Mouse (Mus musculus) embryo, embryonic 11.5 days (tissue): Measurements from ENCODE around the gene Pou3f1.
"Not testable (repeated sequence)": the region's sequence is repeated elsewhere in the genome, so short reads cannot be mapped to it uniquely, and the experiment has no call there.

Experiments used
- DNase-seq: peaks from one replicate; pipeline ENCODE4 v3.0.0-alpha.2; 2012; ENCODE audit warnings: low read depth, low spot score

The Pou3f1 gene

DNA sequence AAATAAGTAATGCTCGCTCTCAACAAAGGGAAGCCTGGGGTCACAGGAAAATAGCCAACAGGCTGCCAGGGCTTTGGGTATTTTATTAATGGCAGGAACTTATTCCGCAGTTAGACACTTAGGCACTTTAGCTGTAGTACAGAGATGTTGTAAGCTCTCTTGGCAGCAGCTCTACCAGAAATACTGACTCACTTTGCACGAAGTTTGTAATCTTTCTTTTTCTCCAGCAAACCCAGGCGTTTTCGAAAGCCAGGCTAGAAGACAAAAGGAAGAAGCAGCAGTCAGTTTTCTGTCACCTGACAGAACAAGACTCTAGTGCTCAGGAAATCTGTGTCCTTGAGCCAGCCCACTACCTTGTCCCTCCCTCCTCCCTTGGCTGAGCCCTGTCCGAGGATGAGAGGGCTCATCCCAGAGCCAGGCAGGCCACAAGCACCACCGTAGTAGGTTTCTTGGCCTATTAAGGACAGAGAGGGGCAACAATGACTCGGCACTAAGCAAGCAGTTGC, 29.3 kb downstream of the Pou3f1 start:
- DNase-seq: no peak

DNA sequence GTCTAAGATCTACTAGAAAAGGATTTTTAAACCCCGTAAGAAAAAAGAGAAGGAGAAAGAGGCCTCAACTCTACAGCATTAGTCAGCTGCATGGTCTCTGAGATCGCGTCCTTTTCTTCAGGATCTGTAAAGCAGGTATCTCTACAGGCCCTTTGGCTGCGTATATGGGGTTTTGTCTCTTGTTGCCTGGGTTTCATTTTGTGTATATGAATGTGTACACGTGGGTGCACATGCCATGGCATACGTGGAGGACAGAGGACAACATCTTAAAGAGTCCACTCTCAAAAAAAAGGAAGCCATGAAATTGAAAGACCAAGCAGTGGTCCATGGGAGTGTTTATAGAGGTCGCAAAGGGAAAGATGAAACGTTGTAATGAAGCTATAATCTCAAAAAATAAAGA, 34.8 kb downstream of the Pou3f1 start:
- no peak for DNase-seq

DNA sequence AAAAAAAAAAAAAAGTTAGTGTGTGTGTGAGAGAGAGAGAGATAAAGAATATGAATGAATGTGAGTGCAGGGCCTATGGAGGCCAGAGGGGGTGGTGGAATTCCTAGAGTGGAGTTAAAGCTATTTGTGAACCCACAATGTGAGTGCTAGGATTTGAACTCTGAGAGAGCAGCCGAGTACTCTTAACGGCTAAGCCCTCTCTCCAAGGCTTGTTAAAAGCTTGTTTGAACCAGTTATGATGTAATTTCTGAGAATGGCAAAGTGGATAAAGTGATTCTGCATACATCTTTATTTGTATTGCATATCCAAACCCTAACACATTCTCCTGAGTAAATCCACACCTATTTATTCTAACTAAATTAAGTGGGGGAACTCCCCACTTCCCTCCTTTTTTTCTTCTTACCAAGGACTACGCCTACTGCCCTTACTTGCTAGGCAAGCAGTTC, 35.8 kb downstream of the Pou3f1 start:
- no peak for DNase-seq

DNA sequence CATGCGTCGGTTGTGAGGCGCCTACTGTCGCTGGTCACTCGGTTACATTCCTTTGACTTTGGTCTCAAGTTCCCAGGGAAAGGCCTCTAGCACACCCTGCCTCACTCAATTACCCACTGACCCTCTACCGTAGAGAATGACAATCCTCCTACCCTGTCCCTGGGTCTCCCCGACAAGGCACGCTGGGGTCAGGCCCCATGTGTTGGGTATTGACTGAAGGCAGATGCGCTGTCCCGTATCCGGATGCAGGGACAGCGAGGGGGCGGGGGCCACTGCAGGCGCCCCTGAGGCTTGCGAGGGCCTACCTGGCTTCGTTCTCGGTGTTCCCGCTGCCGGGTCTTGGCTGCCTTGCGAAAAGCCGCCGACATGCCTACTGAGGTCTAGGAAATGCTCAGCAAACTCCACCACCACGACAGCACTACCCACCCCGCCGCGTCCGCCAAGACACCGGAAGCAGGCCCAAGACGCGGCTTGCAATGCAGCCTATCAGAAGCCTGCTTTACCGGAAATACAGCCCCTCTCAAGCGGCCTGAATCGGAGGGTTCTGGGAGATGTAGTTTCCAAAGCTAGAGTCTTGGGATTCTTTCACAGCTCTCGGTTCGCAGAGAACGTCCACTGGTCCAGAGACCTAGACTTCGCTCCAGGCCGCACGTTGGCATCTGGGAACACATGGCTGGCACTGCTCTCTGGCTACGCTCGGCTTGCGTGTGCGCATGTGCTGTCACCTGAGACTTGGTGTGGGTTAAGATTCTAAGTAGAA, 36.7 kb downstream of the Pou3f1 start, which contains the start of gene Utp11:
Utp11 (minus strand) TSS at position 466 of the 760 bp plus-strand sequence.
- DNase-seq: peak; percentile 81

DNA sequence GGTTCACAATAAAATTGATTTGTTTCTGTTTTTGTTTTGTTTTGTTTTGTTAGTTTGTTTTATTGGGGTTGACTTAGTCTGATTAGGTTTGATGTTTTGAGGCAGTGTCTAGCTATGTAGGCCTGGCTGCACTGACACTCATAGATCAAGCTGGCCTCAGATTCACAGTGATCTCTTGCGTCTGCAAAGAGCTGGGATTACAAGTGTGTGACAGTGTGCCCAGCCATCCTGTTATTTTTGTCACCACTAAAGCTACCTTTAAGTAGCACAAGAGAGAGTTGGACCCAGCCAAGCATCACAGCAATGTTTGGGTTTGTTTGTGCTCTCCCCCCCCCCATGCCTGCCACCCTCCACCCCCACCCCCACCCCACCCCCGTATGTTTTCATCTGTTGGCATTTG, 38.0 kb downstream of the Pou3f1 start:
- DNase-seq: no peak

DNA sequence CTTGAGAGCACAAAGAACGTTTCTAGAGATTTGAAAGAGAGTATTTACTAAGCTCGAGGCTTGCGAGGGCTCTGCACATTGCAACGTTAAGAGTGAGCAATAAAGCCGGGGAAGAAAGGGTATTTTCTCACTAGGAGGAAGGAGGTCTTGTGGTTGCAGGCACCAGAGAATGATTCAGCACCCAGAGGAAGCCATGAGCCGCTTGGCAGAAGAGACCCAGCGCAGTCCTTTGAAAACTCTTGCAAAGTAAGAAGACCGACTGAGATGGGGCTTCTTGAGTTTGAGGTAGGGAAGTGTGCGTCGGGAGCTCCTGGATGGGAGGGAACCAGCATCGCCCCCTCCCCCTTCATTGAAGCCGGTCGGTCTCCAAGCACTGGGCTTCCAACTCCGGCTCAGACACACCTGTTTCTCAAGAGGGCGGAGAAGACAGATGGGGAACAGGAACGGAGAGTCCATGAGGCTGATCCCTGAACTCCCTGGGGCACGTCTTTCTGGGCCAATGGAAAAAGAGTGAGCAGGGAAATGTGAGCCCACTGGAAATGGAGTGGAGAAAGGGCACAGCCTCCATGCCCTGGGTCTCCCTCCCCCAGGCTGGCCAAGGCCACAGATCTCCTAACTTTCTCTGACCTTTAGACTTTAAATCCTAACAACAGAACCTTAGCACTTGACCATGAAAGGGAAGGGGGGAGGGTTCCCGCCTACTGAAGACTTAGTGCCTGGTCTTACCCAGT, 39.3 kb downstream of the Pou3f1 start:
- no peak for DNase-seq

DNA sequence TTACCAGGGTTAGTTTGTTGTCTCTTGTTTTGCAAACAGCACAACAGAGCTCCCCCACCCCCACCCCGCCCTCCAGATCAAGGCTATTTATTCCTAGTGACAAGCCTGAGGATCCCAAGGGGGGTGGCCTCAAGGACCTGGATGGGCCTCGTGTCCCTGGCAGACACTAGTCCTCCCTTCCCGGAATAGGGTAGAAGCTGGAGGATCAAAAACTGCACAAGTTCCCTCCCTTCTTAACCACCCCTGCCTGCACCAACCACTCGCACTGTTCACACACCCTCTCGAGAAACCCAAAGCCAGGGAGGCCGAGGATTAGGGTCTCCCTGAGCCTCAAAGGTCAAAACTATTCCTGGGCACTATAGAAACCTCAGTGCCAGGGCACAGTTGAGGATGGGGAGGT, 43.2 kb downstream of the Pou3f1 start:
- no peak for DNase-seq

DNA sequence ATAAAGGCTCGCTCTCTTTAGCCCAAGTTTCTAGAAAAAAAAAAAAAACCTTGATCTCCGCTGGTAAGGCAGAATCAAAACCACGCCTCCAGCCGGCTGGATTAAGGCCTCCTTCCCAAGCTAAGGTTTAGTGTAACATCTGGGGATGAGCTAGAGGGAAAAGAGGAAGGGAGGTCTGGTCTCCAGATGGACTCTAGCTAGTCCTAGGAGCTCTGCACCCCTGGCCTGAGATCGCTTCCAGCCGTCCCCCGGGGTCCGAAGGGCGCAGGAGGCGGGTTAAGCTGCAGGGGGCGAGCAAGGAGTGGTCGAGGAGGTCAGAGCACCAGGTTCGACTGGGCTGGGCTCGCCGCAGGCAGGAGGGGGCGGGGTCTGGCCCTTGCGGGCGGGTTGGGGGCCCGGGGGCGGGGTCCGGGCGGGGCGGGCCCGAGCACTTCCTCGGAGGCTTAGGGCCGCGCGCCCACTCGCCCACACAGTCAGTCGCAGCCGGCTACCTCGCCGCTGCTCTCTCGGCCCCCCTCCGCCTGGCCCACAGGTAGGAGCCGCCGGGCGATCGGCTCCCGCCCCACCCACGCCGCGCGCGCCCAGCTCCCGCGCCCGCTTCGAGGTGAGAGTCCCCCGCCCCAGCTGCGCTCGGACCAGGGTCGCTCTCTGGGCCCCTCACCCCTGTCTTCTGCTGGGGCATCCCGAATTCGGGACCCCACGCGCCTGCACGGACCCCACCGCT, 43.8 kb downstream of the Pou3f1 start, which contains the start of gene Fhl3:
Fhl3 (plus strand) TSS at position 454 of the 724 bp plus-strand sequence.
- DNase-seq: no peak

DNA sequence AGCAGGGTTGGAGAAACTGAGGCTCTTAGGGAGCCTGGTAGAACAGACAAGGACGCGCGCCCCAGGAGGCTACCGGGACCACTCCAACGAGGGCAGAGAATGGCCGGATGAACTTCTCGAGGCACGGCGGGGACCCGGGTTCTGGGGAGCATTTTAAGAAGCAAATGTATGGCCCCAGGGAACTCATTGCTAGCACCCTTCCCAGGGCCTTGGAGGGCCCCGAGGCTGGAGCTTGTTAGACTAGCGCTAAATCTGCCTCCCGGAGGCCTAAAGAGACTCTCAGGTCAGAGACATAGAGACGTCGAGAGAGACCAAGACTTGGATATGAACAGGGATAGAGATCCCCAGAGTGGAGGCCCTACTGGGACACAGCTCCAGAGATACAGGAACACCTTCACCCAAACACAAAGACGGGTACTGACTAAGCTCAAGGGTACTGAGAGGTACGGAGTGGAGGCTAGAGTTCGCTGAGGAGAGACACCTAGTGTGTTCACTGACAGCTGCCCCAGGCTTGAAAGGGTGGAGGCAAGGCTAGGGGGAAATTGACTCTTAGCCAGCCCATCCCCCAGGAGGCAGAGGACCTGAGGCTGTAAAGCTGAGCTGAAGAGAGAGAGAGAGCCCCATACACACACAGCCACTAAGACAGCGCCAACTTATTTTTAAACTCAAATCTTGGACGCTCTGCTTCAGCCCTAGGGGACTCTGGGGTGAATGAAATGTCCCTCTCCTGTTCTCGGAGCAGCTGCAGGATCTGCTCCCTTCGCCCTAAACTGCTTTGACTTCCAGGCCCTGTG, 44.6 kb downstream of the Pou3f1 start:
- DNase-seq: no peak

DNA sequence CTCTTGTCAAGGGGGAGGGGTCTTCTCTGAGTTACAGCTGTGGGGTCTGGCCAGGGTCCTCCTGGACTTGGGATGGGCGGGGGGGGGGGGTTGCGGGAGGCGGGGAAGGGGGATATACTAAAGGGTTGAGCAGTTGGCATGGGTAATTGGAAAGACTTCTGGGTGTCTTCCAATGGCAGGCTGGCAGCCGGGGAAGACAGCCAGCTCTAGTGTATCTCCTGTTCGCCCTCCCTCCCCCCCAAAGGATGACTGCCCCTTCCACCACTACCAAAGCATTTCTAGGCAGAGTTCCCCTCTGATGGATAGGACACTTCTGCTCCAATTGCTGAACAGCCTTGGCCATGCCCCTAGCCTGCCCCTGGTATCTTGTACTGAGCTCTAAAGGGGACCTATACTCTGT, 45.3 kb downstream of the Pou3f1 start:
- no peak for DNase-seq

DNA sequence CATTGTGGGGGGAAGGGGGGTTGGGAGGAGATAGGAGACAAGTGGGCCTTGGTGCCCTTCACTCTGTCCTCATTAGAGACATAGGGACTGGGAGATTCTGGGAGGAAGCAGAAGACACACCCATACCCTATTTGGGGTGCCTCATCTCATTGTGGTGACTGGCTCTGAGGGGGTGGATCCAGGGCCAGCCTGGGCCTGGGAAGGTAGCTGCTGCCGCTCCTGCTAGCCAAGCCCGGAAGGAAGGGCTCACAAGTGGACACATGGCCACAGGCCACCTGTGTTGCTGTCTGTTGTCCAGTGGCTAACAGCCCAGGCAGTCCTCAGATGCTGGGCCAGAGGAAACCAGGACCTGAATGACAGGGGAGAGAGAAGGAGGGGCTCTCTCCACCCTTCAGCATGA, 46.8 kb downstream of the Pou3f1 start:
- DNase-seq: no peak

DNA sequence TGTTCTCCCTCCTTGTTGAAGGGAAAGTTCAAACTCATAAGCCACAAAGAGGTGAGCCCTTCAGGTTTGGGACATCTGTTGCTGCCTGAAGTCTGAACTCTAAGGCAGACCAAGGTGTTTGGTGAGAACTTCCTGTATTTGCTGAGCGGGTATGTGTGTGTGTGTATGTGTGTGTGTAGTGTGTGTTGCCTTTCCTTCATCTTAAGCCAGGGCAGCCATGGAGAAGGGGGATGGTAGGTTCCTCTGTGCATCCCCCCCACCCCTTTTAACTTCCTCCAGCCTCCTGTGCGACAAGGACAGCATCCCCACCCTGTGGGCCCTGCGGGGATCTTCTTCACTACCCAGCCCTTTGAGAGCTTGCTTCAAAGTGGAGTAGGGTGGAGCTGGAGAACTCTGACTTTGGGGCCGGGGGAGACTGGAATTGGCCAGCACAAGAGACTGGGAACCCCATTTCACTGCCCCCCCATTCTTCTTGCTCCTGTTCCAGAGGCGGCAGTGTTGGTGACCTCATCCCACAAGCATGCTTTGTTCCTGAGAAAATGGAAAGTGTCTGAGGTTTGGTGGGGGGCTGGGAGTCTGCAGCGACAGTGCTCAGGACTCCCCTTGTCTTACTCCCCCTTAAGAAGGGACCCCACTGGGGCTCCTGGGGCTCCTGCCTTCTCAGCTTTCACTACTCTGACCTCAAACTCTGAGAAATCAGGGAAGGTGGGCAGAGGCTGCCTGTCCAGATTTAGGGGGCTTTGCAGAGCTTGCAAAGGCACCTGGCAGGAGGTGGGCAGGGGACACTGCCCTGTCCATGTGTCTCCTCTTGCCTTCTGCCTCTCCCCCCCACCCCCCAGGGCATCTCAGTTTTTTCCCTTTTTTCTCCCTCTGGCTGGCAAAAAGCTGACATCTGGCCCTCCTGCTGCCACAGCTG, 47.5 kb downstream of the Pou3f1 start:
- DNase-seq: no peak

DNA sequence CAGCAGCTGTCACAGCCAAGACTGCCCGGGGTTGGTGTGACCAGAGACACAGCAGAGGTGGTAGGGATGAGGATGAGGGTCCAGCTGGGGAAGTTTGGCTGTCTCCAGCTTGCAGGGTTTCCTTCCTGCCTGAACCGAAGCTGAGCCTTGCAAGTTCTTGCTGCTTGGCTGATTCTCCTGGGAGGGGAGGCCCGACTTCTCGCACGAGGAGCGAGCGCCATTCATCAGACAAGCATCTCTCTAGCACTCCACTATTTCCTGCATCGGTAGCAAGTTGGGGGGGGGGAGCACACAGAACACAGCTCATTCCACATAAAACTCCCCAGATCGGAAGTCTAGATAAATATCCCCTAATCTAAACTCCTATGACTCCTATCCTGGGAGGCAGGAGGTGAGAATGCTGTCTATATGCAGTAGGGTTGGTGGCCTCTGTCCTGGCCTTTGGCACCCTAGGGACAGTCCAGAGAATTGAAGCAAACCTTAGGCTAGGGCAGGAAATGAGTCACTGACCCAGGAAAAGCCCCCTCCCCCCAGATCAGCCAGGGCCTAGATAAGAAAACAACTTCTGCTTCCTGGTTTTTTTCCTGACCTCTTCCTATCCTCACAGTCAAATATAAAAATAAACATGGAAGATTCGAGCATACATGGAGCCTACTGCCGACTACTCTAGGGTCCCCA, 48.3 kb downstream of the Pou3f1 start:
- DNase-seq: no peak

DNA sequence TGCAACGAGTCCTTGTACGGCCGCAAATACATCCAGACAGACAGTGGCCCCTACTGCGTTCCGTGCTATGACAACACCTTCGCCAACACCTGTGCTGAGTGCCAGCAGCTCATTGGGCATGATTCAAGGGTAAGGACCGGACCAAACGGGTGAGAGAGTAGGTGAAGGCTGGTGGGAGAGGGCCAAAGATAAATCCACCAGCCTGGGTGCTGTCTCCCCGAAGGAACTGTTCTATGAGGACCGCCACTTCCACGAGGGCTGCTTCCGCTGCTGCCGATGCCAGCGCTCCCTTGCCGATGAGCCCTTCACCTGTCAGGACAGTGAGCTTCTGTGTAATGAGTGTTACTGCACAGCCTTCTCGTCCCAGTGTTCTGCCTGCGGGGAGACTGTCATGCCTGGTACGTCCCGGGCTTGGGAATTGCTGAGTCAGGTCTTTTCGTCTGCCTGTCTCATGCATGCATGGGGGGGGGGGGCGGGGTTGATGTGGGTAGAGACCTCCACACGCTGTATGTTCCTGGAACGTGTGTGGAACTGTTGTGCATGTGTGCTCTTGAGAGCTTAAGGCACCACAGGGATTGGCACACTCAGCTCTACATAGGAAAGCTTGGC, 49.2 kb downstream of the Pou3f1 start:
- no peak for DNase-seq

DNA sequence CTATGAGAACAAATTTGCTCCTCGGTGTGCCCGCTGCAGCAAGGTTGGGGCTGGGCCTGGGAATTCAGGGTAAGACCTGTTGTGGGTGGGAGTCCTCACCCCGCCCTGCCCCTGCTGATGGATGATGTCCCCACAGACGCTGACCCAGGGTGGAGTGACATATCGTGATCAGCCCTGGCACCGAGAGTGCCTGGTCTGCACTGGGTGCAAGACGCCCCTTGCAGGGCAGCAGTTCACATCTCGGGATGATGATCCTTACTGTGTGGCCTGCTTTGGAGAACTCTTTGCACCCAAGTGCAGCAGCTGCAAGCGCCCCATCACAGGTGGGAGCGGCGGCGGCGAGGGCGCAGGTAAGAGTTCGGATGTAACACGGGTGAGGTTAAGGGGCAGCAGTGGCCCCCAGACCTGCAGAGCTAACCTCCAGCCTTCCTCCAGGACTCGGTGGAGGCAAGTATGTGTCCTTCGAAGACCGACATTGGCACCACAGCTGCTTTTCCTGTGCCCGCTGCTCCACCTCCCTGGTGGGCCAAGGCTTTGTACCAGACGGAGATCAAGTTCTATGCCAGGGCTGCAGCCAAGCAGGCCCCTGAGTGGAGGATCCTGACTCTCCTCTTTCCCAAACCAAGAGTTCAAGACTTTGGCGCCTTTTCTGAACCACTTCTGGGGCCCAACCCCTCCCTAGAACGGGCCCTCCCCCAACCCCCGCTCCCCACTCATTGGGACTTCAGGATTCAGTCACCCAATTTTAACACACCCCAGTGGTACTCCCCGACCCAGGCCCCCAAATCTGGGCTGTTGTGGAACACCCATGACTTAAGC, 51.0 kb downstream of the Pou3f1 start:
- DNase-seq: not testable (repeated sequence)

DNA sequence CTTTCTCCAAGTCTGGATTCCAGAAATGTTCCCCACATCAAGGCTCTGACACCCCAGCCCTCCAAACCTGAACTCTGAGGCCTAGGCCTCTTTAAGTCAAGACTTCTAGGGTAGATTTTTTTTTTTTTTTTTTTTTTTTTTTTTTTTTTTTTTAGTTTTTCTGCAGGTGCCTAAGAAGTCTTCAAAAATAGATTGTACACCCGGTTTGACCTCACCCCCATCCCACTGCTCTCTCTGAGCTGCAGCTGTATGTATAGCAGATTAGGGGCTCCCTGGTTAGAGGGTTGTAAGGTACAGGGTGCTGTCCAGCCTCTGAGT, 51.6 kb downstream of the Pou3f1 start:
- not testable (repeated sequence) for DNase-seq

DNA sequence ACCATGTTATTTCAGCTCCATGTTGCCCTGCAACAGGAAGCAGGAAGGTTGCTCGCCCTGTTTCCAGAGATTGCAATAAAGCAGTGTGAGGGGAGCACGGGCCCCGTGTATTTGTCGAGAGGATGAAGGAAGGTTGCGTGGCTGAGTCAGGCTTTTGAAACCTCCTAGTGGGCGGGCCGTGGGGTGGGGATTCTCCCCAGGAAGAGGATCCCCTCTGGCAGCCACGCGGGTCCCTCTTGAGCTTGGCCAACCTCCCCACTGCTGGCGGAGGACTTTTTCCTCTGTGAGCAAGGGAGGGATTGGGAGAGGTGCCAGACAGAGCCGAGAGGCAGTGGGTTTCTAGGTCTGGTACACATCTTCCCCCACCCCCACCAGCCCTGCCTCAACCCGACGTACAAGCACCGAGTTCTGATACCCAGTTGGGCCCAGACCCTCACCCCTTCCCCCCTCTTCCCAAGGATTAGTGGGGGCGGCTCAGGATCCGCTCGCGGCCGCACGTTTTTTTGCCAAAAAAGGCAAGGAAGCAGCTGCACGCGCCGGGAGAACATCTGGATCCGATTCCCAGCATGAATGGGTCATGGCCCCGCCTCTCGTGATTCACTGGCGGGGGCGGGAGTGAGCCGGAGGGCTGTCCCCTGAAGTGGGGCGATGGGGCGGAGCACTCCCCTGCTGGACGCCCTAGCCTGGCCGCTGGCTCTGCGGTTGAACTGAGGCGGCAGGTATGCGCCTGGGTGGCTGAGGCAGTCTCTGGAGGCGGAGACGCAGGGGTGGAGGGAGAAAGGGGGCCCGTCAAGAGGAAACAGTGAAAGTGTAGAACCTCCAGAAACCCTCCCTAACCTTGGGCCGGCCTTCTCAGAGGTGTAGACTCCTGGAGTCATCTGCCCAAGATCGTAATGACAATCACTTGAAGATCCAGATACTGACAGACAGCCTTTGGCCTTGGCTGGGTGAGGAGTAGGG, 52.2 kb downstream of the Pou3f1 start:
- DNase-seq: peak; percentile 87
